Mouse (Mus musculus) G1E (cell line): Measurements from ENCODE around the gene Katnbl1.

Source experiments
- CTCF ChIP-seq: IDR thresholded peaks from 2 replicates; pipeline ENCODE4 v1.5.1; 2012; ENCODE audit warnings: low read depth, low read length, inconsistent platforms, mixed read lengths
- GATA1 ChIP-seq: IDR thresholded peaks from 2 replicates; pipeline ENCODE4 v1.6.1; 2012; ENCODE audit warnings: borderline replicate concordance, low read length, inconsistent platforms, mixed read lengths
- GATA2 ChIP-seq: IDR thresholded peaks from 2 replicates; pipeline ENCODE4 v1.6.1; 2012; ENCODE audit warnings: low read depth, low read length, inconsistent platforms, borderline replicate concordance
- POLR2AphosphoS5 ChIP-seq: IDR thresholded peaks from 2 replicates; pipeline ENCODE4 v1.6.1; 2012; ENCODE audit warnings: low read depth, low read length, inconsistent platforms; ENCODE audit not compliant: insufficient replicate concordance

DNA sequence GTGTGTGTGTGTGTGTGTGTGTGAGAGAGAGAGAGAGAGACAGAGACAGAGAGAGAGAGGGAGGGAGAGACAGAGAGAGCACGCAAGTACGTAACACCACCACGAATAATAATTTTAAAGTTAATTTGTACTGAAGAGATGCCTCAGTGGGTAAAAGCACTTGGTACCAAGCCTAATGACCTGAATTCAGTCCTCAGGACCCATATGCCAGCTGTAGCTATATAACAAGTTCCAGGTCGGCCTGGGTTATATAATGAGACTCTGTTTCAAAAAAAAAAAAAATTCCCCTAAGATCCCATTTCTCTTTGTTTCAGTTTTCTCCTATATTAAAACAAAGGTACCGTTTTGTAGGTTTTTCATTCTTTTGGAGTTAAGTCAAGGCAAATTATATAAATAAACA lies 11.8 kb downstream of the Katnbl1 start:
- TF ChIP-seq CTCF, result no peak
- TF ChIP-seq GATA1, result no peak
- TF ChIP-seq GATA2, result no peak
- TF ChIP-seq POLR2AphosphoS5, result no peak
